Mouse (Mus musculus): ENCODE measurements around the gene Tcp1. TPM values are rescaled to one million over a fixed set of nuclear protein-coding genes. Genes with fewer than 3 reads are reported as not detected.
A peak's percentile ranks its signal among the peaks of the same experiment; 100 is the strongest.
"Not testable (repeated sequence)": the region's sequence is repeated elsewhere in the genome, so short reads cannot be mapped to it uniquely, and the experiment has no call there.

Gene Tcp1
- polyA plus RNA-seq, 1 experiment from 2014 or later = 362 TPM

- not testable (repeated sequence) for H3K9me3 ChIP-seq (ENCODE audit: control insufficient read depth, low read length); H3K9ac ChIP-seq (ENCODE audit: low read length); H3K4me1 ChIP-seq (replicated peaks; ENCODE audit: control insufficient read depth, insufficient read depth, low read length); H3K4me2 ChIP-seq (ENCODE audit: low read depth, low read length); H3K36me3 ChIP-seq (ENCODE audit: control insufficient read depth, insufficient read depth, low read length); H3K27me3 ChIP-seq (ENCODE audit: control insufficient read depth, insufficient read depth, low read depth, low read length); ATAC-seq (ENCODE audit: low read depth); H3K4me3 ChIP-seq (ENCODE audit: low read length); H3K27ac ChIP-seq (ENCODE audit: low read length)
- 85% methylated on average over 5 of the region's 5 CpGs for WGBS
Measured at GRCm38 (mm10) chr17:12931576-12931975, 16.1 kb downstream of the Tcp1 start.

GRCm38 (mm10) chr17:12935719-12936118 is 20.2 kb downstream of the Tcp1 start:
- 0 out of 2 replicates have a peak, but pooled peaks cover 4% of the 10 kb centered on the region for H3K4me1 ChIP-seq (replicated peaks; ENCODE audit: control insufficient read depth, insufficient read depth, low read length)

GRCm38 (mm10) chr17:12937412-12937970 is 22.0 kb downstream of the Tcp1 start:
- no peak overlapping the region for H3K4me3 ChIP-seq (ENCODE audit: low read length)
- H3K27ac ChIP-seq (ENCODE audit: low read length) = no peak overlapping the region
- no peak for ATAC-seq (ENCODE audit: low read depth)
- 0 out of 2 replicates have a peak, but pooled peaks cover 4% of the 10 kb centered on the region for H3K4me1 ChIP-seq (replicated peaks; ENCODE audit: control insufficient read depth, insufficient read depth, low read length)
- H3K9ac ChIP-seq (ENCODE audit: low read length) = no peak overlapping the region
- H3K27me3 ChIP-seq (ENCODE audit: control insufficient read depth, insufficient read depth, low read depth, low read length) = no peaks in the 10 kb centered on the region
- no peak overlapping the region for H3K4me2 ChIP-seq (ENCODE audit: low read depth, low read length)
- WGBS = 60% methylated on average over 2 of the region's 2 CpGs
- H3K36me3 ChIP-seq (ENCODE audit: control insufficient read depth, insufficient read depth, low read length) = no peaks in the 10 kb centered on the region
- H3K9me3 ChIP-seq (ENCODE audit: control insufficient read depth, low read length) = no peaks in the 10 kb centered on the region

More at GRCm38 (mm10) chr17:12935719-12936118, 20.2 kb downstream of the Tcp1 start:
- H3K9ac ChIP-seq (ENCODE audit: low read length) = no peak overlapping the region
- H3K4me2 ChIP-seq (ENCODE audit: low read depth, low read length) = no peak overlapping the region
- no peak overlapping the region for H3K4me3 ChIP-seq (ENCODE audit: low read length)
- H3K9me3 ChIP-seq (ENCODE audit: control insufficient read depth, low read length) = no peaks in the 10 kb centered on the region
- no peaks in the 10 kb centered on the region for H3K27me3 ChIP-seq (ENCODE audit: control insufficient read depth, insufficient read depth, low read depth, low read length)
- no peak for ATAC-seq (ENCODE audit: low read depth)
- H3K36me3 ChIP-seq (ENCODE audit: control insufficient read depth, insufficient read depth, low read length) = no peaks in the 10 kb centered on the region
- no peak overlapping the region for H3K27ac ChIP-seq (ENCODE audit: low read length)
- 48% methylated on average over 4 of the region's 4 CpGs for WGBS

GRCm38 (mm10) chr17:12938077-12938476 is 22.6 kb downstream of the Tcp1 start:
- no peak for ATAC-seq (ENCODE audit: low read depth)
- 55% methylated on average over 2 of the region's 2 CpGs for WGBS

GRCm38 (mm10) chr17:12939377-12940148 is 24.1 kb downstream of the Tcp1 start:
- not testable (repeated sequence) for H3K27ac ChIP-seq (ENCODE audit: low read length); H3K4me1 ChIP-seq (replicated peaks; ENCODE audit: control insufficient read depth, insufficient read depth, low read length); H3K36me3 ChIP-seq (ENCODE audit: control insufficient read depth, insufficient read depth, low read length); H3K9me3 ChIP-seq (ENCODE audit: control insufficient read depth, low read length); H3K27me3 ChIP-seq (ENCODE audit: control insufficient read depth, insufficient read depth, low read depth, low read length)
- H3K4me3 ChIP-seq (ENCODE audit: low read length) = peak overlapping the region; percentile 30
- peak; percentile 64 for ATAC-seq (ENCODE audit: low read depth)
- H3K4me2 ChIP-seq (ENCODE audit: low read depth, low read length) = peak overlapping the region; percentile 50
- WGBS = 25% methylated on average over 2 of the region's 12 CpGs
- H3K9ac ChIP-seq (ENCODE audit: low read length) = peak overlapping the region; percentile 34; the same call in 1 of the 2 replicates

More at GRCm38 (mm10) chr17:12938077-12938476, 22.6 kb downstream of the Tcp1 start:
- no peaks in the 10 kb centered on the region for H3K36me3 ChIP-seq (ENCODE audit: control insufficient read depth, insufficient read depth, low read length)
- H3K4me2 ChIP-seq (ENCODE audit: low read depth, low read length) = no peak overlapping the region
- no peaks in the 10 kb centered on the region for H3K27me3 ChIP-seq (ENCODE audit: control insufficient read depth, insufficient read depth, low read depth, low read length)
- 0 out of 2 replicates have a peak, but pooled peaks cover 4% of the 10 kb centered on the region for H3K4me1 ChIP-seq (replicated peaks; ENCODE audit: control insufficient read depth, insufficient read depth, low read length)
- no peaks in the 10 kb centered on the region for H3K9me3 ChIP-seq (ENCODE audit: control insufficient read depth, low read length)
- H3K27ac ChIP-seq (ENCODE audit: low read length) = no peak overlapping the region
- no peak overlapping the region for H3K4me3 ChIP-seq (ENCODE audit: low read length)
- H3K9ac ChIP-seq (ENCODE audit: low read length) = no peak overlapping the region

- 0 out of 2 replicates have a peak, but pooled peaks cover 4% of the 10 kb centered on the region for H3K4me1 ChIP-seq (replicated peaks; ENCODE audit: control insufficient read depth, insufficient read depth, low read length)
- peak; percentile 90 for ATAC-seq (ENCODE audit: low read depth)
- H3K36me3 ChIP-seq (ENCODE audit: control insufficient read depth, insufficient read depth, low read length) = peaks cover 3% of the 10 kb centered on the region; the same call in 1 of the 2 replicates
- peak within 1 kb of the TSS; percentile 50 for H3K4me2 ChIP-seq (ENCODE audit: low read depth, low read length)
- no peak within 1 kb of the TSS for H3K27ac ChIP-seq (ENCODE audit: low read length)
- no peaks in the 10 kb centered on the region for H3K27me3 ChIP-seq (ENCODE audit: control insufficient read depth, insufficient read depth, low read depth, low read length)
- H3K9ac ChIP-seq (ENCODE audit: low read length) = peak within 1 kb of the TSS; percentile 34; the same call in 1 of the 2 replicates
- WGBS = 9% methylated on average over 27 of the region's 27 CpGs
- H3K4me3 ChIP-seq (ENCODE audit: low read length) = peak within 1 kb of the TSS; percentile 30
- no peaks in the 10 kb centered on the region for H3K9me3 ChIP-seq (ENCODE audit: control insufficient read depth, low read length)
Measured at GRCm38 (mm10) chr17:12940151-12940805, 24.8 kb downstream of the Tcp1 start, which contains the start of gene Acat3. TSS of gene Acat3 (minus strand) at chr17:12940600.

- no peak overlapping the region for H3K27ac ChIP-seq (ENCODE audit: low read length)
- 64% methylated on average over 8 of the region's 8 CpGs for WGBS
- H3K4me2 ChIP-seq (ENCODE audit: low read depth, low read length) = no peak overlapping the region
- no peak overlapping the region for H3K9ac ChIP-seq (ENCODE audit: low read length)
- 0 out of 2 replicates have a peak, but pooled peaks cover 4% of the 10 kb centered on the region for H3K4me1 ChIP-seq (replicated peaks; ENCODE audit: control insufficient read depth, insufficient read depth, low read length)
- ATAC-seq (ENCODE audit: low read depth) = no peak
- H3K27me3 ChIP-seq (ENCODE audit: control insufficient read depth, insufficient read depth, low read depth, low read length) = no peaks in the 10 kb centered on the region
- no peak overlapping the region for H3K4me3 ChIP-seq (ENCODE audit: low read length)
- no peaks in the 10 kb centered on the region for H3K9me3 ChIP-seq (ENCODE audit: control insufficient read depth, low read length)
- peaks cover 7% of the 10 kb centered on the region for H3K36me3 ChIP-seq (ENCODE audit: control insufficient read depth, insufficient read depth, low read length)
Measured at GRCm38 (mm10) chr17:12941543-12942260, 26.2 kb downstream of the Tcp1 start.

GRCm38 (mm10) chr17:12942459-12943162 is 27.1 kb downstream of the Tcp1 start:
- H3K9me3 ChIP-seq (ENCODE audit: control insufficient read depth, low read length) = no peaks in the 10 kb centered on the region
- H3K27me3 ChIP-seq (ENCODE audit: control insufficient read depth, insufficient read depth, low read depth, low read length) = no peaks in the 10 kb centered on the region
- no peak for ATAC-seq (ENCODE audit: low read depth)
- no peak overlapping the region for H3K4me2 ChIP-seq (ENCODE audit: low read depth, low read length)
- H3K9ac ChIP-seq (ENCODE audit: low read length) = no peak overlapping the region
- H3K36me3 ChIP-seq (ENCODE audit: control insufficient read depth, insufficient read depth, low read length) = peaks cover 7% of the 10 kb centered on the region
- no peak overlapping the region for H3K4me3 ChIP-seq (ENCODE audit: low read length)
- no peak overlapping the region for H3K27ac ChIP-seq (ENCODE audit: low read length)
- H3K4me1 ChIP-seq (replicated peaks; ENCODE audit: control insufficient read depth, insufficient read depth, low read length) = 0 out of 2 replicates have a peak, but pooled peaks cover 4% of the 10 kb centered on the region
- 90% methylated on average over 6 of the region's 6 CpGs for WGBS

All from lung, embryonic 16.5 days (tissue).